Mouse (Mus musculus) large intestine, adult 2 months (tissue): ENCODE measurements at regions not wholly inside any gene's neighbourhood (a gene's known extent, or its start where the extent isn't known, plus 50 kb on each side); places are given as distances from the start of the nearest gene placed in this dataset.
"Not testable (repeated sequence)": the region's sequence is repeated elsewhere in the genome, so short reads cannot be mapped to it uniquely, and the experiment has no call there.

Experiments used
- DNase-seq: peaks from one replicate; pipeline ENCODE4 v3.0.0-alpha.2; 2012; ENCODE audit warnings: low read depth, low spot score
- WGBS: fragments of 180-500 bp; shearing (Covaris S2); methylation state at CpG from one replicate; pipeline ENCODE4 v1.1.7; 2018; 5-methylcytosine and 5-hydroxymethylcytosine counted together

DNA sequence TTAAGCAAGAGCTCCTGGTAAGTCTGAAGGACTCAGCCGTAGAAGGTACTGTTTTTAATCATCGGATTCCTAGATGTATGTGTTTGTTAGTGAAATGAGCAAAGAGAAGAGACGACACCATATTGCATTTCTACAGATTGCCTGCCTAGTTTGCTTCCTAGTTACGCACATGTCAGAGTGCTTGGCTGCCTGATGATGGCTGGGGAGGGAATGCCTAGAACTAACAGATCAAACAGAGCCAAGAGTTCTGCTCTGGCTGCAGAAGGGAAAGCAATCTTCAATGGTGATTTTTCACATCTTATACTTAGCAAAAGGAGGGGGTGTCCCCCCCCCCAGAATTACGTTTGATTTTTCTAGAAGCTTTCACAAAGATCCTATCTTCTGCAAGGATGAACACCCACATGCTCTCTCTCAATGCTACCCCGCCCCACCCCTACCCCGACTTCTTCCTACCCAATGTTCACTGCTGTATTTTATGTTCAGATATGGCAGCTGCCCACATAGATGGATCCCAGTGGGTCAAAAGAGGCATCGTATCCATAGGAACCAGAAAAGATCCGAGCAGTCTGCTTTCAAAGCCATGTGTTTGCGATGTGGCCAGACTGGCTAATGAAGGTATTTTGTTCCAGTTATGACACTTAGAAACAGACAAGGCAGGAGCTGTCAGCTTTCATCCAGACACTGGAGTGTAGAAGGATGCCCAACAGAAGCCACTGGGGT lies 228.1 kb downstream of the Enc1 start:
- DNase-seq = no peak
- WGBS = 92% methylated on average over 10 of the region's 10 CpGs

DNA sequence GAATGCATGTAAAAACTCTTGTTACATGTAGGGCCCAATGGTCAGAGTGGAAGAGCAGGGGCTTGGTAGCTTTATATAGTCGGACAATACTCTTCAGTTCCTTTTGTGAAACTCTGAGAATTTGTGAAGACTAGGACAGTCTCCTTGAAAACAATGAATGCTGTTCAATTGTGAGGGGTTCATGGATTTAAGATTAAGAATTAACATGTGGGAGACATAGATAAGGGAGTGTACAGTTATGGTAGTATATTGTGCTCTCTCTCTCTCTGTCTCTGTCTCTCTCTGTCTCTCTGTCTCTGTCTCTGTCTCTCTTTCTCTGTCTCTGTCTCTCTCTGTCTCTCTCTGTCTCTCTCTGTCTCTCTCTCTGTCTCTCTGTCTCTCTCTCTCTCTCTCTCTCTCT lies 225.7 kb downstream of the Enc1 start:
- DNase-seq = not testable (repeated sequence)
- 96% methylated on average over 1 of the region's 1 CpGs for WGBS

DNA sequence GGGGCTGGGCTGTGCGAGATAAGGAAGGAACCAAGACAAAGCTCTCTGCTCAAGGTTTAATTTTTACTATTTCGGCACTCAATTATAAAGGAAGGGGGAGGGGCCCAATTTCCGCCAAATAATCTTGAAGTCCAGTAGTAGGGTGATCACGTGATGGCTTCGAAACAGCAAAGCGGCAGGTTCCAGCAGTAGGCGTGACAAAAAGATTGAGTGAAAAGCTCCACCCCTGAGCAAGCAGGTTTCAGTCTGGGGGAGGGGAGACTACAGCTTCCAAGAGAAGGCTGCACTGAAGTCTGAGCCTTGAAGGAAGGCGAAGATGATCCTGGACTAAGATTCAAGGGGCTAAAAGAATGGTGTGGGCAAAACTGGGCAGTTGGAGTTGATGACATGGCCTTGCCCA lies 222.9 kb downstream of the Enc1 start:
- 91% methylated on average over 8 of the region's 8 CpGs for WGBS
- no peak for DNase-seq

DNA sequence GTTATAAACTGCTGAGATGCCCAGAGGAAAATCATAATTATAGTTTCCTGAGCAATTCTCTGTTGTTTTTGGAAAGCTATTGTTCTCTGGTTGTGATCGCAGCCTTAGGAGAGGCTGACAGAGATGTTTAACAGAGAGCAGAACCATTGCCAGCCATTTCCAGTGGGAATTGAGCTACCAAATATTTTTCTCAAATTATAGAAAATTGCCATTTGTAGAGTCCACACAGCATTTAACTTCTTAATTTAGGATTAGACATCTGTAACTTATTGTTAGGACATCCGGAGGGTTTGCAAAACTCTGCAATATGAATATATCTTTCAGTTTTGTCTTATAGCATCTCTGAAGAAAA lies 222.0 kb downstream of the Enc1 start:
- WGBS = 64% methylated on average over 2 of the region's 2 CpGs

GRCm38 (mm10) chr13:97462110-97462883 lies 221.4 kb downstream of the Enc1 start:
- DNase-seq = no peak
- 20% methylated on average over 13 of the region's 13 CpGs for WGBS

More for the DNA sequence above, 222.0 kb downstream of the Enc1 start:
- DNase-seq = no peak

GRCm38 (mm10) chr13:97461207-97461606 lies 220.3 kb downstream of the Enc1 start:
- WGBS = 95% methylated on average over 4 of the region's 4 CpGs
- no peak for DNase-seq

- DNase-seq = no peak
- 96% methylated on average over 7 of the region's 7 CpGs for WGBS
Measured at GRCm38 (mm10) chr13:97459106-97459505, 218.2 kb downstream of the Enc1 start.

GRCm38 (mm10) chr13:97455961-97456360 lies 215.1 kb downstream of the Enc1 start:
- 35% methylated on average over 6 of the region's 6 CpGs for WGBS
- no peak for DNase-seq

- 93% methylated on average over 8 of the region's 8 CpGs for WGBS
Measured at GRCm38 (mm10) chr13:97454715-97455114, 213.8 kb downstream of the Enc1 start.

DNA sequence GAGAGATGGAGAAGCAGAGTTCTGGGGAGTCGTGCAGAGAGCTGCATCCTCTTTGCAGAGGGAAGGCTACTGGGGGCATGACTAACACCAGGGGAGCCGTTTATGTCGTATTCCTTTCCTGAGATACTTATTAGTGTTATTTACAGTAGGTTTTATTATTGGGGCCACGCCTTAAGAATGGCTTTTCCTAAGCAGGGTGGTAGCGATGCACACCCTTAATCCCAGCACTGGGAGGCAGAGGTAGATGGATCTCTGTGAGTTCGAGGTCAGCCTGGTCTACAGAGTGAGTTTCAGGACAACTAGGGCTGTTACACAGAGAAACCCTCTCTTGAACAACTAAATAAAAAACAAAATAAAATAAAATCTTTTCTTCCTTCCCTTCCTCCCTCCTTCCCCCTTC lies 212.6 kb downstream of the Enc1 start:
- 38% methylated on average over 6 of the region's 6 CpGs for WGBS
- no peak for DNase-seq

More at GRCm38 (mm10) chr13:97454715-97455114, 213.8 kb downstream of the Enc1 start:
- no peak for DNase-seq

DNA sequence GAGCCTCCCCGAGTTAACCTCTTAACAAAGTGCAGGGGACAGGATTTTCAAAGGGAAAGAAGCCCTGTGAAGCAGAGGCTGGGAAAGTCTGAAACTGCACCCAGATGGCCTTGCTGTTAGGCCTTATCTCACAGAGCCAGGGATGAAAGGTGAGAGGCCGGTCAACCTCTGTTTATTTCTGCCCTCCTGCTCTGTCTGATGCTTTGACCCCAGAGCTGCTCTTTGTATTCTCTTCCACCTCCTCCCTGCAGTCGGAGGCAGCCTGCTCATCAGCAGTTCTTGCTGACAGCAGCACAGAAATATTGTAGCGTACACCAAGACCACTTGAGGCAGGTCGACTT lies 212.2 kb downstream of the Enc1 start:
- DNase-seq = no peak
- WGBS = 41% methylated on average over 5 of the region's 5 CpGs

GRCm38 (mm10) chr13:97452386-97453089 lies 211.6 kb downstream of the Enc1 start:
- WGBS = 25% methylated on average over 11 of the region's 11 CpGs
- DNase-seq = no peak

DNA sequence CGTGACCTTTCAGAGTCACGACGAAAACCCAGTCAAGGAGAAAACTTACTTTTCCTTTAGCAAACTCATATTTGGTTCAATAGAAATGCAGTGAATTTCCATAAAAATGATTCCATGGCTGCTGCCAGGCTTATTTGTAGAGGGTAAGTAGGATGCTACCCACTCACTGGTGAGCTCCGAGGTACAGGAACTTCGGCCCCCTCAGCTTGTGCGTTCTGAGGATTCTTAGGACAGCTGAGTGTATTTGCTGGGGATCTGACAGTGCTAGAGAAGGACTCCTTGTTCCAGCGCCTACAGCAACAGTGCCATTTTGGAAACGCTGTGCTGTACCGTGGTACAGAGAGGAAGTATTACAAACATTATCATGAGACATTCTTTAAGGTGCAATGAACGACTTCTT lies 210.4 kb downstream of the Enc1 start:
- DNase-seq = no peak
- WGBS = 80% methylated on average over 10 of the region's 10 CpGs

- WGBS = 97% methylated on average over 1 of the region's 1 CpGs
Measured at GRCm38 (mm10) chr13:97448123-97448522, 207.2 kb downstream of the Enc1 start.

GRCm38 (mm10) chr13:97443731-97444428 lies 203.0 kb downstream of the Enc1 start:
- WGBS = 85% methylated on average over 14 of the region's 14 CpGs
- DNase-seq = no peak

More at GRCm38 (mm10) chr13:97448123-97448522, 207.2 kb downstream of the Enc1 start:
- DNase-seq = no peak

DNA sequence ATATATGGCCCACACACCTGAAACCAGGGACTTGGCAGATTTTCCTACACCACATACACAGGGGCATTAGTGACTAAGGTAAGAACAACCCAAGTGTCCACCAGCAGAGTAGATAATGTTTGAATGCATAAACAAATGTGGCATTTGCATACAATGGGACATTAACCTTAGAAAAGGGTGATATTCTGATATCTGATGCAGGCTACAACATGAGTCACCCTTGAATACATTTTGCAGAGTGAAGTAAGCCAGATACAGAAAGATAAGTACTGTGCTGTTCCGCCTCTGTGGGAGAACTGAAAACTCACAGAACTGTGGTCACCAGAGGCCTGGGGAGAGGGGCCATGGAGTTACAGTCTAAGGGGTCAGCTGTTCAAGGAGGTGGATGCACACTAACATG lies 201.9 kb downstream of the Enc1 start:
- DNase-seq = no peak
- 84% methylated on average over 1 of the region's 1 CpGs for WGBS

GRCm38 (mm10) chr13:97442283-97442682 lies 201.4 kb downstream of the Enc1 start:
- WGBS = 76% methylated on average over 10 of the region's 10 CpGs
- DNase-seq = no peak

DNA sequence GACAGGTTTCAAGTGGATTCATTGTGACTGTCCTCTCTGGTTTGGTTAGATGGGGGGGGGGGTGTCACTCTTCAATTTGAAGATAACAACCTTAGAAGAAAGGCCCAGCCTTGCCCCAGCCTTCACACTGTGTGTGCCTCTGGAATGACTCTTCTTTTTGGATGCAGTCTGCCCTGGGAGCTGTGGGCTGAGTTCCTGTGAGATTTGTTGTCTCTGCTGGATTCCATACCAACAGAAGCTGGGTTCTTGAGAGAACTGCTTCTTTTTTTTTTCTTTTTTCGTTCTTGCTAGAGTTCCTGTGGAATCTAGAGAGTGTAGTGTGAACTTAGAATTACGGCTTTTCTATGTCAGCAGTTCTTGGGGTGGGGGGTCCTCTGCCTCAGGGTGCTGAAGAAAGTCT lies 200.9 kb downstream of the Enc1 start:
- WGBS = 75% methylated on average over 2 of the region's 2 CpGs
- DNase-seq = no peak

DNA sequence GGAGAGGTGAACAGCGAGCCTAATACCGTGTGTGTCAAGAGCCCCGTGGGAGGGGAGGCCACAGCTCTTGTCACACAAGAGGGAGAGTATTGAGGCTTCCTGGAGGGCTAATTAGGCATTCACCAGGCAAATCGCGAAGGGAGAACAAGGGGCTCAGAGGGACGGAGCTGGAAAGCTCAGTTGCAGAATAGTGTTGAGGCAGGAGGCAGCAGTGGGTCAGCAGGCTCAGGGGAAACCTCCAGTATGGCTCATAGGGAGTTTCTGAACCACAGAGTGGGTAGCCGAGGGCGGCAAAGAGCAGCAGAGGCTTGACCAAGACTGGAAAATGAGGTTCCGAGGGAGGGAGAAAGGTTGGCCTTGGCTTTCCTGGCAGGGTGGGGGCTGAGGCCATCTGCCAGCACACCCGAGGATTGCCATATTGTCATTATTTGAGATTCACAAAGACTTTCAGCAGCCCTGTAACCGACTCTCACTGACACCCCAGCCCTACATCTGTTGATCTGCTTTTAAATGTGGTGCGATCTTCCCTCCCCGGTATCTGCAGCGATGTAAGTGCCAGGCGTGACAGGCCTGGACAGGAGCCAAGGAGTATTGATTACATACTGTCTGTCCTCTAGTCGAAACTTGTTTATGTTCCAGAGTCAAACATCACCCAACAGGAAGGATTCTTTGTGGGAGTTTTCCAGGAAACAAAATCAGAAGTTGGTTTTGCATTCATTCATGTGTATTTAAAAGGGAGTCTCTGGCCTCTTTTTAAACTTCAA lies 198.5 kb downstream of the Enc1 start:
- WGBS = 45% methylated on average over 16 of the region's 16 CpGs
- no peak for DNase-seq
